Mouse (Mus musculus) fibroblast of lung, adult 2 months (primary cell): ENCODE data around the gene Trio.
"Not testable (repeated sequence)": the region's sequence is repeated elsewhere in the genome, so short reads cannot be mapped to it uniquely, and the experiment has no call there.

ENCODE experiments used
- DNase-seq: peaks from one replicate; pipeline ENCODE4 v3.0.0-alpha.2; 2011; ENCODE audit warnings: low read depth

Gene Trio

DNA sequence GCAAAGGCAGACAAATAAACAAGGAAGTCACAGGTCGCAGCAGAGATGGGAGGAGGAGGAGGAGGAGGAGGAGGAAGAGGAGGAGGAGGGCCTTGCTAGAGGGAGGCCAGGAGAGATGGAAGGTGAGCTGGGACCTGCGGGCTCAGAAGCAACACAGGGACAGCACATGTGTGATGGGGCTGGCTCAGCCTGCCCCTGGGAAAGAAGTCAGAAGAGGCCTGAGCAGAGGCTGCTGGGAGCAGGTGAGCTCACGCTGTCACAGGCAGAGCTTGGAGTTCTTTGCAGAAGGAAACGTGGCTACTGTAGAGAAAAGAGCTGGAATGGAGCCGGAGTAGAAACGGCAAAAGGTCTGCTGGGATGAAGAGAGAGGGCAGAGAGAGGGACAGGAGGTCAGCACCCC lies 185.5 kb downstream of the Trio start:
- DNase-seq = no peak

DNA sequence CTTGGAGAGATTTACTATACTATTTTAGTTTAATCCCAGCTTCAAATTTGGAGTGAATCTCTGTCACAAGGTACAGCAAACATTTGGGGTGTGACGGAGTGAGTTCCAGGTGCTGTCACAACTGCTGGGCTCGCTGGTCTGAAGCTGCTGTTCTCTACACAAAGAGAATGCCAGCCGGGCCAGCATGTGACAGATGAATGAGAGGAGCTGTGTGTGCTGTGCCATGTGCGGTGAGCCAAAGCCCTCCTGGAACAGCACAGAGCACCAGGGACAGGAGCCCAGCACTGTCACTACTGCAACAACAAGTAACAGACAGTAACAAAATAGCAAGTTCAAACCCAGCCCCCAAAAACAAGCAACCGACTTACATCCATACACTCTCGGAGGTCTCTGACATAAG lies 194.0 kb downstream of the Trio start:
- no peak for DNase-seq

DNA sequence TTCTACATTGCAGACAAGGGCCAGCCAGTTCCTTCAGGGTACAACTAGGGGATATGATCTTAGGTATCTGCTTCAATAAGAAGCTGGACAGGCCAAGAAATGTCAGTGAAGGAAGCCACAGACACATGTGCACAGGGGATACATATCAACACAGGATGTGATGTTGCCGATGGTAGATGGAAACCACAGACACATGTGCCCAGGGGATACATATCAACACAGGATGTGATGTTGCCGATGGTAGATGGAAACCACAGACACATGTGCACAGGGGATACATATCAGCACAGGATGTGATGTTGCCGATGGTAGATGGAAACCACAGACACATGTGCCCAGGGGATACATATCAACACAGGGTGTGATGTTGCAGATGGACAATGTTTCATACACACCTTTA lies 197.8 kb downstream of the Trio start:
- DNase-seq = not testable (repeated sequence)

DNA sequence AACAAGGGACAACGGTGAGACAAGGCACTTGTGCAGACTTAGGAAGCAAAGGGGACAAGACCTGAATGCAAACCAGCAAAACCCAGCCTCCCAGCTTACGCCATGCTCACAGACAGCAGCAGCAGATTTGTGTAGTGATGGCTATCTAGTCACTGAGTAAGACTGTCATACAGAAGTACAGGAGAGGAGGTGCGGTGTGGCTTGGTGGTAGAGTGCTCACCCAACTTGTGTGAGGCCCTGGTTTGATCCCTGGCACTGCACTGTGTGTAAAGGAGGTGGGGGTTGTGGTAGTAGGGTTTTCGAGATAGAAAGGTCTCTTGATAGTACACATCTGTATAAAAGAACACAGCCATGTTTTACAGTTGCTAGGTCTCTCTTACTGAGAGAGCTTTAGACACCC lies 198.8 kb downstream of the Trio start:
- DNase-seq = no peak

GRCm38 (mm10) chr15:27826048-27826637 lies 199.5 kb downstream of the Trio start:
- no peak for DNase-seq

DNA sequence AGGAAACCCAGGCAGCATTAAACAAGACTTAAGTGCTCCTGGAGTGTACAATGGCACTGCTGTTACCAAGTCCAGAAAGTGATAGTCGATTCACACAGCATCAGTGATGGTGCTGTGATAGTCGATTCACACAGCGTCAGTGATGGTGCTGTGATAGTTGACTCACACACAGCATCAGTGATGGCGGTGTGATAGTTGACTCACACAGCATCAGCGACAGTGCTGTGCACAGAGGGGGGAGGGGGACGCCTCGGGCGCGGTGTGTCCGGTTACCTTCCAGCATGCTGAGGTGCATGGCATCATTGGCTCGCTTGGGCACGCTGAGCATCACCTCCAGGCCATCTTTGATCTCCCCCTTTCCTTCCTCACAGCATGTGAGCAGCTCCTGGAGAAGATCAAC lies 200.3 kb downstream of the Trio start:
- DNase-seq = no peak

GRCm38 (mm10) chr15:27823581-27823980 lies 202.1 kb downstream of the Trio start:
- DNase-seq = no peak

DNA sequence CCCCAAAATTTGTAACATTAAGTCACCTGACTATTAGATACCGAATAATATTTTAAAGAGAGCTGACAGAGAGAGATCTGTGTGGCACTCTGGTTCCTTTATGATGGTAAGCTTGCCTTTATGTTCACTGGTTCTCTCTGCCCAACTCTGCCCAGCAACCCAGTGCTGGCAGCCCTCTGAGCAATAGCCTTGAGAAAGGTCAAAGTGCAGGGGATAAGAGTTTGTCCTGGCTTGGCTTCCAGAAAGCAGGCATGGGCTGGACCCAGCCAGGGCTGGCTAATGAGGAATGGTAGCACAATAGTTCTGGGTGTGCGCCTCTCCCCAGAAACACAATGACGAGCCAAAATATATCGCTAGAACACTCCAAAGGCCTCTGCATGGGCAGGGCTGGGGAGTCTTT lies 203.2 kb downstream of the Trio start:
- no peak for DNase-seq

GRCm38 (mm10) chr15:27821651-27822364 lies 203.8 kb downstream of the Trio start:
- DNase-seq = no peak

DNA sequence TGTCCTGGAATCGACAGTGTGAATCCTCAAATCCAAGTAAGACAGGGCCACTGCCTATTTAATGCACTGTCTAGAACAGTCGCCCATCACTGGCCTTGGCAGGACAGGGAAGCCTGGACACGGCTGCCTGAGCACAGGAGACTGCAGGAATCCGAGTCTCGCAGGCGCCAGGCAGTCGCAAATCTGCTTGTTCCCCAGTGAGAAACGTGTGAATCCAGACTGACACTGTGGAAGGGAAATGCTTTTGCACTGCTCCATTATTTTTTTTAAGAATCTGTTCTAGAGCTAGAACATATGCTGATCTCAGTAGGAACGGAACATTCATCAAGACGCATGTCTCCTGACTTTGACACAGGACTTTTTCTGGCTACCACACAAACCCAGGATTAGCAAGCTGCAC lies 208.6 kb downstream of the Trio start:
- DNase-seq = no peak

DNA sequence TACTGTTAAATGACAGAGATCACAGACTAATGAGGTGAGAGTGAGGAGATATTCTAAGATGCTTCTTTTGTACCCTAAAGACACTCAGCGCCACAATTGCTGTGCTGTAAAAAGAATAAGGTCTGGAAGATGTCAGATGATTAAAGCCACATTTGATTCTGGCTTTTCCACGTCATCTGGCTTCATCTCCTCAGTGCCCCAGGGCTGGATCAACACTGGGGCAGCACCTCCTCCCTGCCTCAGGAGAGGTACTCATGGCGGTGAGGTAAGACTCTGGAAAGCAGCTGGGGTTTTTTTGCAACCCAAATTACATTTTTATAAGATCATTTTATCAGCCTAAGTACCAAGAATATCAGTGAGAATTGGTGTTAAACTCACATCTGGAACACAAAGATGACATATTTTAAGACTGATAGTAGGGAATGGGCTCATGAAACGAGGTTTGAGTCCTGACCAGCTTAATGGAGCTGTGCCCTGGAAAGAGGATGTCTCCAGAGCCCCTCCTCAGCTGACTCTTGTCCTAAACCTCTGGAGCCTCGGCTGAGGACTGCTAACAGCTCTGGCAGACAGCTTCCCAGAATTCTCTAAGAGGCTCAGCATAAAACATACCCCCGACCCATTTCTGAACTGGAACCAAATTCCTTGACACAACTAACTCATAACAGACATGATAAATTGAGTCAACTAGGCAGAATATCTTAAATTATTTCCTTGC lies 210.8 kb downstream of the Trio start:
- DNase-seq = no peak

DNA sequence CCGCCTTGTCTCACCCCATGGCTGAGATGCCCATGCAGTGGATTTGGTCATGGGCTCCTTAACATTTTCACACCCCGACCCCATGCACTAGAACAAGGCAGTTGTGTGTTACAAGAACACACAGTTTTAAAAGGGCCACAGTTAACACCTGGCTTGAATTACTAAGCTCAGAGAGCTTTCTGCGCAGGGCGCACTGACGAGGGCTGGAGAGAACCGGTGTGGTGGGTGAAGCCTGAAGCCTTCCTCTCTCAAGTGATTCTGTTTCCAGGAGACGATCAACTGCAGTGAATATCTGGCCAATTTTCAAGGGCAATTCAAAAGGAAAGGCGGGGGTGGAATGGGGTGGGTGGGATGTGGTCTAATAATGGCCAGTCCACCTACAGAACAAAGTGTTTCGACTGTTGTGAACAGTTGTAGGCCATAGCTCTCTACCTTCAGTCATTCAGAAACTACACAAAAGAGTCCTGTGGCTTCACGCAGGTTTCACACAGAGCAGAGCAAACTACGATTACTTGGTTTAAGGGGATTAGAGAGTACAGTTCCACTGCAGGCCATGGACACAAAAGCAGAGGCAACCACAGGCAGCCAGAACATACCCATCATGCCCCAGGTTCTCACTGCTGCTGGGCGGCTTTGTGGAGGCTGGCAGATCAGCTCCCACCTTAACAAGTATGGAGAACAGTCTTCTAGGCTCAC lies 214.7 kb downstream of the Trio start:
- no peak for DNase-seq

GRCm38 (mm10) chr15:27810262-27810661 lies 215.4 kb downstream of the Trio start:
- DNase-seq = no peak

GRCm38 (mm10) chr15:27808596-27809276 lies 216.9 kb downstream of the Trio start:
- DNase-seq = no peak

DNA sequence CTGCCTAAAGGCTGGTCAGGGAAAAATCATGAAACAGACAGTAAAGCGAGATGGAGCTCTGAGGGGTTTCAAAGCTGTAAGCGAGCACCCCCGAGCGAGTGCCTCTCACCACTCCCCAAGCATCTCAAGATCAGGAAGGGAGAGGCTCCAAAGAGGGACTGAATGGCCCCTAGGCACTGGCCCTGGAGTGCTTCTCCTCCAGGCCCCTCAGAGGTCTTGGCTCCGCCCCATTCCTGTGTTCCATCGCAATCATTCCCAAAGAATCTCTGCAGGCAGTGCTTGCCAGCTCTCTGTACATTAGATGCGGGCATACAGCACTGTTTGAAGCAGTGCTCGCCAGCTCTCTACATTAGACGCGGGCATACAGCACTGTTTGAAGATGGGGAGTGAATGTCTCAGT lies 219.4 kb downstream of the Trio start:
- no peak for DNase-seq

DNA sequence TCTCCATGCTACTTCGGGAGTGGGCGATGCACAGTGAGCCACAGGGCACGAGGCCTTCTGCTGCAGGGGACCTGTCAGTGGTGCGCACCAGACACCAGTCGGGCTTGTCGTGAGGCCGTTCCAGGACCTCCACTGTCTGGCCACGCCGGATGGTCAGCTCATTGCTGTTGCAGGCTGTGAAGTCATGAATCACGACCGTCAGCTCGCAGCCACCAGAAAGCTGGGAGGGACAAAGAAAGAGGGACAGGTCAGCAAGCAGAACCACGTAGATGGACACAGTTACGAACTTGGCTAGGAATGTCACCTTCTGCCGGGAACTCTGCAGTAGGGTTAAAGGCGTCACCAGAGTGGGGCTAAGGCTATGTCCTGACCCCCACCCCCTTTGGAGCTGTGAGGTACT lies 220.0 kb downstream of the Trio start:
- no peak for DNase-seq

GRCm38 (mm10) chr15:27804447-27804846 lies 221.2 kb downstream of the Trio start:
- DNase-seq = no peak

DNA sequence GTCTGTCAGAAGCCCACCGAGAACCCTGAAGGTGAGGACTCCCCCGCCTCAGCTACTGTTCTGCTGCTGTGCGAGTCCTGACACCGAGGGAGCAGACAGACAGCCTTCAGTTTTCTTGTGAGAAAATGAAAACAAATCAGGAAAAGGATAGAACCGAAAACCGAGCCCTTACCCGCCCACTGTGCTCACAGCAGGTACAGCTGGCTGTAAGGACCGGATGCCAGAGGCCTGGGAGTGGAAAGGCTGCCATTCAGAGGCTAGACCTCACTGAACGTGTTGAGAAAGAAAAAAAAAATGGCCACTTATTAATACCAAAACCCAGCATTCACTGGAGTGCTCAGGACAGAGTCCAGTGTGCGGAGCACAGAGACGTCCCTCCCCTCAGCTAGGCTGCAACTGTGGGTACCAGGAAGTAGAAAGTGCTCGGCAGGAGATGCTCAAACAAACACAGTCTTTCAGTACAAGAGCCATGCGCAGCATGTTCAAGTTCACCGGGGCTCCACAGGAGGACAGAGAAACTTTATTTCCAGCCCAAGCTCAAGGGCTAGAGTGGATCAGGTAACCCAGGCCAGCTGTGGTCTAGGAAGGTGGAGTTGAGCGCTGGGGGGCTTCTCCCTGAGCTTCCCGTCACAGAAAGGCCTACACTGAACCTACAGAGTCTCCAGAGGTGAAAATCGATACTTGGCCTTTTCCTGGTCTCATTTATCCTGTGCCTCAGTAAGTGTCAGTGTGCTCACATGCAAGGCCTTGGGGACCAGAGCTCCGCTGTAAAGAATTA lies 221.9 kb downstream of the Trio start:
- no peak for DNase-seq

- no peak for DNase-seq
These were observed 223.4 kb downstream of the Trio start for GRCm38 (mm10) chr15:27802243-27802642.

DNA sequence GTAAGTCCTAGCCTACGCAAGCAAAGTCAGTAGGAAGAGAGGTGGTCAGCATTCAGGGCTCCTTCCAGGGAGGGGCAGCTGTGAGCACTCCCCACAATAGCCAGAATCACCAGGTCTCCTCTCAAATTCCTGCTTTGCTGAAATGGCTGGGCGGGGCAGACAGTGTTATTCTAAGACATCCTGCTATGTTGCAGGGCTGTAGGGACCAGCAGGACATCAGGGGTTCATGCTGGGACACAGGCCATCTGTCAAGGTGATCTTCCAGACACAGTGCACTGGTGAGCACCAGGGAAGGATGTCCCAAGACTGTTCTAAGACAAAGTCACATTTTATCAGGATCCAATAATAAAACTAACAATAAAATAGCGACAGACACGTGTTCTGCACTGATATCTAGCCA lies 224.5 kb downstream of the Trio start:
- no peak for DNase-seq

DNA sequence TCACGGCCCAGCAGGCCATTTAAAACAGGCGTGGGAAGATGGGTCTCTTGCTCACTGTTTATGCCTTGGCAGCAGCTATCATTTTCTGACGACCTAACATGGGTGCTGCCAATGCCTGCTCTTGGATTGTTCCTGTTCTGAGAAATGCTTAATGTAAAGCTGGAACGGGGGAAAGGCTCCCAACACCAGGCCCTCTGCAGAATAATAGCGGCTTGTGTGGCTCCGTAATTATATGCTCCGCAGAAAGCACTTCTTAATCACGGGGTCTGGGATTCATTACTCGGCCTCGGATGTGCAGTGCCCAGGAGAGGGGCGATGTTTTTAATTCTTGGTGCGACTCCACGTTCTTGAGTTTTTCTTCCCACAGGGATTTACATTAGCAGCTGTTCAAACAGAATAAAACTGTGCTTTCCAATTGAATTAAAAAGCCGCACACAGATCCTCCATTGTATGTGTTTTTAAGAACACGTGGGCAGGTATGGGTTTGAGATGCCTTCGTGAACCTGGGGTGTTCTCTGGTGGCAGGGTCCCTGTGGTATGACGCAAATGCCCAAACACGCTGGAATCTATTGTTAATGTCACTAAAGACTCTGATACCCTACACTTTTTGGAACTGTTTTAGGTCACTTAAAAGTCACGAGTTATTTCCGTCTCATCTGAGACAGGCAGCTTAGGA lies 228.0 kb downstream of the Trio start:
- no peak for DNase-seq
